Mouse (Mus musculus) heart, adult 2 months (tissue): ENCODE results near the gene Vps51. TPM values are rescaled to one million over a fixed set of nuclear protein-coding genes. Genes with fewer than 3 reads are reported as not detected.

Experiments used
- DNase-seq, 2 experiments: peaks; one replicate each; pipeline ENCODE4 v3.0.0; 2021
- H3K27ac ChIP-seq: fragments of 200-600 bp; 2 replicates; pipeline ENCODE4 v1.8.1; 2022
- H3K27me3 ChIP-seq: fragments of 200-500 bp; 2 replicates; pipeline ENCODE4 v1.6.1; 2012; ENCODE audit warnings: mild to moderate bottlenecking, low read length, inconsistent platforms, mixed read lengths; ENCODE audit not compliant: control insufficient read depth, insufficient read depth
- H3K36me3 ChIP-seq: fragments of 200-500 bp; 2 replicates; pipeline ENCODE4 v1.6.1; 2012; ENCODE audit warnings: low read length, inconsistent platforms; ENCODE audit not compliant: control insufficient read depth, insufficient read depth
- H3K4me1 ChIP-seq: fragments of 200-500 bp; 2 replicates; pipeline ENCODE4 v1.6.1; 2011; ENCODE audit warnings: low read length; ENCODE audit not compliant: control insufficient read depth, insufficient read depth
- H3K4me3 ChIP-seq: fragments of 200-600 bp; 2 replicates; pipeline ENCODE4 v1.8.1; 2022
- H3K79me2 ChIP-seq: fragments of 200-500 bp; replicated peaks from 2 replicates; pipeline ENCODE4 v1.6.1; 2012; ENCODE audit warnings: mild to moderate bottlenecking, inconsistent platforms, low read length, moderate library complexity, mixed read lengths; ENCODE audit not compliant: control insufficient read depth, insufficient read depth
- H3K9ac ChIP-seq: fragments of 200-500 bp; 2 replicates; pipeline ENCODE4 v1.6.1; 2012; ENCODE audit warnings: low read depth, mild to moderate bottlenecking, control low read depth, inconsistent platforms, low read length, mixed read lengths
- CTCF ChIP-seq: fragments of 200-600 bp; IDR thresholded peaks from 2 replicates; pipeline ENCODE4 v1.8.1; 2022; ENCODE audit warnings: antibody characterized with exemption, mild to moderate bottlenecking, moderate library complexity
- EP300 ChIP-seq: fragments of 200-500 bp; IDR thresholded peaks from 2 replicates; pipeline ENCODE4 v1.6.1; 2011; ENCODE audit warnings: low read depth, low read length, control low read depth; ENCODE audit not compliant: insufficient read depth
- POLR2A ChIP-seq: fragments of 200-500 bp; IDR thresholded peaks from 2 replicates; pipeline ENCODE4 v1.6.1; 2011; ENCODE audit warnings: mild to moderate bottlenecking, low read depth, low read length, control low read depth; ENCODE audit not compliant: insufficient read depth
- WGBS: fragments of 180-500 bp; shearing (Covaris S2); methylation state at CpG from one replicate; pipeline ENCODE4 v1.1.7; 2018; 5-methylcytosine and 5-hydroxymethylcytosine counted together
- intact Hi-C: fragments of 180-260 bp; cut with DNase I; formaldehyde crosslinking; loops from one replicate; pipeline ENCODE4 v1.15.1; 2025
- polyA plus RNA-seq: library from polyadenylated mRNA; depleted of rRNA; stranded (reverse); fragments of >200 nt; gene quantifications from 2 replicates; pipeline ENCODE4 v1.2.3, GENCODE M21; 2012
- total RNA-seq, 2 experiments: library from RNA; stranded (reverse); gene quantifications; 2 replicates each; pipeline ENCODE4 v1.2.3; 2021

The Vps51 gene
- total and polyA plus RNA-seq, 3 experiments, result 19.1 to 39.0 (median 22.0) TPM

GRCm38 (mm10) chr19:6038326-6038725, 38.7 kb downstream of the Vps51 start:
- no peaks in the 10 kb centered on the region for H3K4me1 ChIP-seq
- H3K9ac ChIP-seq, result no peak overlapping the region
- WGBS, result 73% methylated on average over 7 of the region's 7 CpGs
- H3K36me3 ChIP-seq, result no peaks in the 10 kb centered on the region
- no peaks in the 10 kb centered on the region for H3K79me2 ChIP-seq
- H3K4me3 ChIP-seq, result no peak overlapping the region
- DNase-seq, result no peak
- no peak for TF ChIP-seq EP300
- no peak for TF ChIP-seq CTCF
- no peak for TF ChIP-seq POLR2A
- no peaks in the 10 kb centered on the region for H3K27me3 ChIP-seq
- no peak overlapping the region for H3K27ac ChIP-seq
- intact Hi-C loops, result no loop called here

GRCm38 (mm10) chr19:6037695-6038094, 39.3 kb downstream of the Vps51 start:
- intact Hi-C loops, result no loop called here
- H3K27ac ChIP-seq, result no peak overlapping the region
- no peaks in the 10 kb centered on the region for H3K79me2 ChIP-seq
- no peak overlapping the region for H3K9ac ChIP-seq
- no peak for DNase-seq
- H3K36me3 ChIP-seq, result no peaks in the 10 kb centered on the region
- no peak for TF ChIP-seq EP300
- TF ChIP-seq CTCF, result no peak
- no peak for TF ChIP-seq POLR2A
- no peaks in the 10 kb centered on the region for H3K27me3 ChIP-seq
- no peaks in the 10 kb centered on the region for H3K4me1 ChIP-seq
- H3K4me3 ChIP-seq, result no peak overlapping the region

- H3K27ac ChIP-seq, result no peak overlapping the region
- 41% methylated on average over 9 of the region's 9 CpGs for WGBS
- no peak for DNase-seq
- TF ChIP-seq POLR2A (no peak), CTCF (no peak), EP300 (no peak)
- H3K79me2 ChIP-seq, result no peaks in the 10 kb centered on the region
- no peaks in the 10 kb centered on the region for H3K36me3 ChIP-seq
- no peaks in the 10 kb centered on the region for H3K27me3 ChIP-seq
- H3K9ac ChIP-seq, result no peak overlapping the region
- intact Hi-C loops, result no loop called here
- no peak overlapping the region for H3K4me3 ChIP-seq
- no peaks in the 10 kb centered on the region for H3K4me1 ChIP-seq
Observed at GRCm38 (mm10) chr19:6035966-6036585, 41.0 kb downstream of the Vps51 start.

- WGBS, result 65% methylated on average over 14 of the region's 14 CpGs
- TF ChIP-seq POLR2A, result no peak
- TF ChIP-seq CTCF, result no peak
- TF ChIP-seq EP300, result no peak
- Histone ChIP-seq H3K79me2 (no peaks in the 10 kb centered on the region), H3K27ac (no peak overlapping the region), H3K36me3 (no peaks in the 10 kb centered on the region), H3K4me1 (no peaks in the 10 kb centered on the region), H3K4me3 (no peak overlapping the region), H3K9ac (no peak overlapping the region), H3K27me3 (no peaks in the 10 kb centered on the region)
- DNase-seq, result no peak
- intact Hi-C loops, result no loop called here
Observed at GRCm38 (mm10) chr19:6030520-6031280, 46.3 kb downstream of the Vps51 start.

- TF ChIP-seq EP300 (no peak), POLR2A (no peak), CTCF (no peak)
- intact Hi-C loops, result no loop called here
- H3K27me3 ChIP-seq, result no peaks in the 10 kb centered on the region
Observed at GRCm38 (mm10) chr19:6029426-6029825, 47.6 kb downstream of the Vps51 start.

GRCm38 (mm10) chr19:6028991-6029390, 48.0 kb downstream of the Vps51 start:
- Histone ChIP-seq H3K79me2 (no peaks in the 10 kb centered on the region), H3K9ac (no peak overlapping the region), H3K27me3 (no peaks in the 10 kb centered on the region), H3K4me3 (no peak overlapping the region), H3K4me1 (no peaks in the 10 kb centered on the region), H3K27ac (no peak overlapping the region), H3K36me3 (no peaks in the 10 kb centered on the region)
- intact Hi-C loops, result no loop called here
- no peak for DNase-seq
- no peak for TF ChIP-seq CTCF
- no peak for TF ChIP-seq POLR2A
- TF ChIP-seq EP300, result no peak
- WGBS, result 65% methylated on average over 6 of the region's 6 CpGs

More at GRCm38 (mm10) chr19:6029426-6029825, 47.6 kb downstream of the Vps51 start:
- Histone ChIP-seq H3K27ac (no peak overlapping the region), H3K4me1 (no peaks in the 10 kb centered on the region), H3K4me3 (no peak overlapping the region), H3K9ac (no peak overlapping the region), H3K36me3 (no peaks in the 10 kb centered on the region), H3K79me2 (no peaks in the 10 kb centered on the region)
- WGBS, result 73% methylated on average over 9 of the region's 9 CpGs
- DNase-seq, result no peak
